Mouse (Mus musculus) monocyte, adult 5-6 weeks (primary cell): ENCODE results near the gene Bicra. TPM values are rescaled to one million over a fixed set of nuclear protein-coding genes. Genes with fewer than 3 reads are reported as not detected.

Experiments
- ATAC-seq: fragments of 153-309, 156-312 bp; replicated peaks from 2 replicates; pipeline ENCODE4 v1.8.0; 2017; ENCODE audit warnings: mild to moderate bottlenecking; ENCODE audit not compliant: low TSS enrichment, insufficient number of reproducible peaks, severe bottlenecking, poor library complexity, low FRiP score
- total RNA-seq: library from RNA; stranded (forward); fragments of 200-1000, 200-491, 200-594 nt; gene quantifications from 3 replicates; pipeline ENCODE4 v1.2.3, GENCODE M21; 2017

Bicra gene
- total RNA-seq, 1 experiment from 2014 or later: 2.2 TPM

- ATAC-seq: peak; percentile 81
These were observed 117.8 kb downstream of the Bicra start for GRCm38 (mm10) chr7:15929910-15930309.

GRCm38 (mm10) chr7:15922220-15922773, 125.4 kb downstream of the Bicra start, which contains the start of gene Selenow:
Selenow (minus strand) TSS chr7:15922402.
- peak; percentile 91 for ATAC-seq

- peak; percentile 19; the same call in 1 of the 2 replicates for ATAC-seq
These were observed 125.9 kb downstream of the Bicra start for GRCm38 (mm10) chr7:15921796-15922195.

Other genes with a start within 250 kb of the Bicra start
- not detected in 3 replicates for gene Obox6, start 208.2 kb downstream of the Bicra start, total RNA-seq
- not detected in 3 replicates for gene Crx, start 168.0 kb downstream of the Bicra start, total RNA-seq
- gene Crxos, start 165.3 kb downstream of the Bicra start, total RNA-seq: not detected in 3 replicates
- 42.8 to 94.2 TPM (median 48.6 TPM) in 3 replicates for gene Selenow, start 125.5 kb downstream of the Bicra start, total RNA-seq
- 208 to 319 TPM (median 268 TPM) in 3 replicates for gene Nop53, start 101.8 kb downstream of the Bicra start, total RNA-seq
- 0.49 TPM in 1 of 3 replicates, not detected in the others for gene Ehd2, start 80.4 kb downstream of the Bicra start, total RNA-seq
- gene Zfp541, start 13.9 kb upstream of the Bicra start, total RNA-seq: 0.11 to 0.29 TPM in 2 of 3 replicates, not detected in the other
- 46.6 to 76.8 TPM (median 71.5 TPM) in 3 replicates for gene Napa, start 50.5 kb upstream of the Bicra start, total RNA-seq
- 9.6 to 18.6 TPM (median 15.9 TPM) in 3 replicates for gene Kptn, start 72.0 kb upstream of the Bicra start, total RNA-seq
- gene Slc8a2, start 81.9 kb upstream of the Bicra start, total RNA-seq: not detected in 3 replicates
- gene Meis3, start 127.2 kb upstream of the Bicra start, total RNA-seq: 3.0 to 15.5 TPM (median 6.4 TPM) in 3 replicates
- gene Dhx34, start 174.1 kb upstream of the Bicra start, total RNA-seq: 7.7 to 12.4 TPM (median 10.4 TPM) in 3 replicates
- gene C5ar2, start 196.2 kb upstream of the Bicra start, total RNA-seq: 2.9 to 8.0 TPM (median 7.0 TPM) in 3 replicates
- 11.2 to 17.0 TPM (median 13.7 TPM) in 3 replicates for gene C5ar1, start 211.6 kb upstream of the Bicra start, total RNA-seq
- gene Inafm1, start 225.7 kb upstream of the Bicra start, total RNA-seq: 9.4 to 16.4 TPM (median 12.3 TPM) in 3 replicates
- gene Ccdc9, start 238.9 kb upstream of the Bicra start, total RNA-seq: 231 to 284 TPM (median 256 TPM) in 3 replicates